Comparison of ENCODE assay signal across 24 mouse cellular contexts in the genomic region with DNA sequence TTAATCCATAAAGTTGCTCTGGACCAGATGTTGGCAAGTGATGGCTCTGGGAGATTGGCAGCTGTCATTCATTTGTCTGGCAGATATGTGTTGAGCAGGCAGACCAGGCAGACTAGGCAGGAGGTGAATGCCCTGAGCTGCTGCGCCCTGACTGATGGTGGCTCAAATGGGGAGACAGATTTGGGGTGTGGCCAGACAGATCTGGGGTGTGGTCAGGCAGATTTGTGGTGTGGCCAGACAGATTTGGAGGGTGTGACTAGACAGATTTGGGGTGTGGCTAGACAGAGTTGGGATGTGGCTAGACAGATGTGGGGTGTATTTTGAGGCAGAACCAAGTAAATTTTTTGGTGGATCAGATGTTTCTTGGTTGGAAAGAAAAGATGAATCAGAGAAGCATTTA.
"Had no signal": no experiment of that assay in that cellular context is flagged by ENCODE, and none has a peak within 500 bp of the region (broad histone marks: within the 10 kb centered on the region; RNA-seq: fewer than 3 reads in every experiment).

No protein-coding gene starts in this region.

- H3K27me3 ChIP-seq: kidney, embryonic 15.5 days; liver, embryonic 12.5 days; liver, embryonic 15.5 days; lung, embryonic 15.5 days; midbrain, embryonic 15.5 days; neural tube, embryonic 12.5 days; neural tube, embryonic 15.5 days; stomach, embryonic 15.5 days had no signal

- H3K27ac ChIP-seq: kidney, embryonic 15.5 days; layer of hippocampus, adult 2 months; limb, embryonic 10.5 days; limb, embryonic 13.5 days; liver, embryonic 12.5 days; liver, embryonic 15.5 days; lung, embryonic 15.5 days; midbrain, embryonic 12.5 days; midbrain, embryonic 15.5 days; neural tube, embryonic 12.5 days; neural tube, embryonic 15.5 days; stomach, embryonic 15.5 days had no signal

- DNase-seq: kidney, adult 8-10 months; kidney, postnatal 10 days; layer of hippocampus, adult 9-11 months; liver; lung, adult 18-20 months; lung, postnatal 10 days; lung, postnatal 36 days; right cerebral cortex, adult 18-20 months; right cerebral cortex, postnatal 14 days; right cerebral cortex, postnatal 4 days; spleen, adult 18-20 months; thymus, postnatal 36 days had no signal

- H3K4me2 ChIP-seq: kidney, embryonic 15.5 days; limb, embryonic 13.5 days; liver, embryonic 12.5 days; liver, embryonic 15.5 days; lung, embryonic 15.5 days; midbrain, embryonic 12.5 days; midbrain, embryonic 15.5 days; neural tube, embryonic 12.5 days; neural tube, embryonic 15.5 days; stomach, embryonic 15.5 days had no signal

- H3K4me1 ChIP-seq: kidney, embryonic 15.5 days; liver, embryonic 12.5 days; liver, embryonic 15.5 days; lung, embryonic 15.5 days; midbrain, embryonic 12.5 days; midbrain, embryonic 15.5 days; neural tube, embryonic 12.5 days; neural tube, embryonic 15.5 days; stomach, embryonic 15.5 days had no signal

- H3K9ac ChIP-seq: kidney, embryonic 15.5 days; limb, embryonic 13.5 days; liver, embryonic 12.5 days; liver, embryonic 15.5 days; lung, embryonic 15.5 days; midbrain, embryonic 12.5 days; midbrain, embryonic 15.5 days; neural tube, embryonic 12.5 days; neural tube, embryonic 15.5 days; stomach, embryonic 15.5 days had no signal

- H3K36me3 ChIP-seq: kidney, embryonic 15.5 days; limb, embryonic 10.5 days; limb, embryonic 13.5 days; liver, embryonic 12.5 days; liver, embryonic 15.5 days; lung, embryonic 15.5 days; midbrain, embryonic 12.5 days; midbrain, embryonic 15.5 days; neural tube, embryonic 12.5 days; neural tube, embryonic 15.5 days; stomach, embryonic 15.5 days had no signal

- ATAC-seq: liver, embryonic 12.5 days; midbrain, embryonic 15.5 days had no signal

- H3K9me3 ChIP-seq: kidney, embryonic 15.5 days; limb, embryonic 10.5 days; limb, embryonic 13.5 days; liver, embryonic 12.5 days; liver, embryonic 15.5 days; lung, embryonic 15.5 days; midbrain, embryonic 12.5 days; midbrain, embryonic 15.5 days; neural tube, embryonic 12.5 days; neural tube, embryonic 15.5 days; stomach, embryonic 15.5 days had no signal

- H3K4me3 ChIP-seq: kidney, embryonic 15.5 days; layer of hippocampus, adult 2 months; limb, embryonic 10.5 days; limb, embryonic 13.5 days; liver, embryonic 12.5 days; liver, embryonic 15.5 days; lung, embryonic 15.5 days; midbrain, embryonic 12.5 days; midbrain, embryonic 15.5 days; neural tube, embryonic 12.5 days; neural tube, embryonic 15.5 days; stomach, embryonic 15.5 days had no signal
